Mouse (Mus musculus) brain, adult 10 weeks (tissue): ENCODE results near the gene Recql. TPM values are rescaled to one million over a fixed set of nuclear protein-coding genes. Genes with fewer than 3 reads are reported as not detected.

Experiments used
- polyA plus RNA-seq: library from polyadenylated mRNA; stranded (reverse); fragments of 350-450 nt; fragmentation: Illumina TruSeq; extraction: RNeasy Lipid Tissue Mini Kit (QIAGEN cat#74804); gene quantifications from one replicate; pipeline ENCODE4 v1.2.3, GENCODE M21; 2015; ENCODE audit warnings: low read depth, low replicate concordance

Gene Recql
- 20.0 TPM for polyA plus RNA-seq

GRCm38 (mm10) chr6:142387011-142387754 lies at the start of gene Recql, which contains the start of gene Golt1b:
Gene Recql (minus strand): TSS chr6:142387087.
Gene Golt1b (plus strand): TSS chr6:142387221.

GRCm38 (mm10) chr6:142412906-142413491 lies 26.1 kb upstream of the Recql start, which contains the start of gene Spx:
Gene Spx (plus strand): TSS chr6:142413441.

DNA sequence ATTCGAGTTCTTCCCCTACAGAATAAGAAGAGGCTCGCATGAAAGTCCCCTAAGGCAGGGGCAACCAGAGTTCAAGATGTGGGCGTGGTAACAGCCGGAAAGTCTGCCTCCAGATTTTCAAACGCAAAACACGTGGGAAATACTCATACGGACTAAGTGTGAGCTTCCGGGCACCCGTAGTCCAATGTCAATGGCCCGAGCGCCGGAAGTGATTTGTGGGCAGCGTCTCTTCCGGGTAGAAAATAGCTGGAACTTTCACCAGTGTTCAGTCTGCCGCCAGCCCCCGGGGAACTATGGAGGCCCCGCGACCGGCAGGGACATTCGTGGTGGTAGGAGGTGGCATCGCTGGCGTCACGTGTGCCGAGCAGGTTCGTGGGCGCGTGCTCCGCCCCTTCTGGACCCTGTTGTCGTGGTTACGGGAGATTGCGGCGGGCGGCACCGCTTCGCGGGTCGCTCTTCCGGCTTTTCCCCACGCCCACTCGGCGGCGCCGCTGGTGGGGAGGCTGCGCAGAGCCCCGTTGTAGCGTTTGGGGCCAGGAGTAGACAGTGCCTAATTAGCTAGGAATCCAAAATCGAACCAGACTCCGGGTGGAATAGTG lies 41.3 kb downstream of the Recql start, which contains the start of gene Pyroxd1:
Pyroxd1 (plus strand) TSS at position 215 of the 599 bp plus-strand sequence.

DNA sequence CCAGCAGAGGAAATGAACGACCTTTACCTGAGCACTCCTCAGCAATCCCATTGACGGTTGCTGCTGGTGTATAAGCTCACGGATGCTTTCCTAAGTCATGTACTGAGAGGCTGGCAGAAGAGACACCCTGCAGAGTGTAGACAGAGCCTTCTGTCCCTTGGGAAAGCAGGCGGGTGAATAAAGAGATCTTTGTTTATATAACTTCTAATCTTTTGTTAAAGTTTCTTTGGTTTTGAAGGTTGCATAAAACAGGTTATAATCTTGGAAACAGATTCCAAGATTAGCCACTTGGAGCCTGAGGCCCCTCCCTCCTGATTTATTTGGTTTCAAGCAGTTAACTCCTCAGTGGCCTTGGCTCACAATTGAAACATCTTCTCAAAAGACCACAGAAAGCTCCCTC lies 64.0 kb downstream of the Recql start, which contains the start of gene Slco1a5:
Slco1a5 (minus strand) TSS at position 101 of the 400 bp plus-strand sequence.

Other genes starting within 250 kb of the Recql start
- not detected for gene Slco1a6, start 178.6 kb downstream of the Recql start, polyA plus RNA-seq
- gene Iapp, start 88.7 kb downstream of the Recql start, polyA plus RNA-seq: not detected
- 0.18 TPM for gene Slco1a5, start 64.1 kb downstream of the Recql start, polyA plus RNA-seq
- 14.1 TPM for gene Pyroxd1, start 41.4 kb downstream of the Recql start, polyA plus RNA-seq
- 31.3 TPM for gene Golt1b, start 134 bp upstream of the Recql start, polyA plus RNA-seq
- 3.8 TPM for gene Spx, start 26.4 kb upstream of the Recql start, polyA plus RNA-seq
- gene Gys2, start 86.0 kb upstream of the Recql start, polyA plus RNA-seq: 0.27 TPM
- 1,259 TPM for gene Ldhb, start 120.9 kb upstream of the Recql start, polyA plus RNA-seq
- gene Kcnj8, start 184.5 kb upstream of the Recql start, polyA plus RNA-seq: 5.0 TPM